ENCODE assay signal across 17 mouse cellular contexts in genomic region chr9:29516688-29517087, GRCm38 (mm10).
DNase-seq lines count a peak whose midpoint lies in the region; ATAC-seq and TF ChIP-seq lines count a peak whose summit lies in the region.
"Had no signal": no experiment of that assay in that cellular context is flagged by ENCODE, and none has a peak within 500 bp of the region (broad histone marks: within the 10 kb centered on the region; RNA-seq: fewer than 3 reads in every experiment).

No protein-coding gene starts in this region.

- H3K27me3 ChIP-seq in midbrain, postnatal 0 days (ENCODE audit: insufficient read depth, low read length), result no peaks in the 10 kb centered on the region
- peaks cover 47% of the 10 kb centered on the region for H3K27me3 ChIP-seq in midbrain, embryonic 13.5 days
- H3K27me3 ChIP-seq: embryonic facial prominence, embryonic 13.5 days; megakaryocyte, embryonic 14.5 days had no signal

- no peaks in the 10 kb centered on the region for H3K36me3 ChIP-seq in midbrain, postnatal 0 days (ENCODE audit: insufficient read depth, low read length)
- H3K36me3 ChIP-seq in midbrain, embryonic 13.5 days, result no peaks in the 10 kb centered on the region
- H3K36me3 ChIP-seq: embryonic facial prominence, embryonic 13.5 days had no signal

- H3K4me3 ChIP-seq in midbrain, postnatal 0 days (ENCODE audit: low read depth, low read length), result no peak overlapping the region
- H3K4me3 ChIP-seq in midbrain, embryonic 13.5 days (replicated peaks), result no peak overlapping the region
- H3K4me3 ChIP-seq: embryonic facial prominence, embryonic 13.5 days; gastrocnemius, adult 2 months; megakaryocyte, embryonic 14.5 days had no signal

- H3K4me2 ChIP-seq in midbrain, postnatal 0 days (ENCODE audit: low read depth, low read length, poor library complexity, severe bottlenecking), result no peak overlapping the region
- H3K4me2 ChIP-seq in midbrain, embryonic 13.5 days (replicated peaks), result no peak overlapping the region
- H3K4me2 ChIP-seq: embryonic facial prominence, embryonic 13.5 days had no signal

- no peak for TF ChIP-seq CTCF in midbrain, postnatal 0 days (IDR thresholded peaks at IDR 0.05)

- H3K27ac ChIP-seq in midbrain, postnatal 0 days (ENCODE audit: low read depth, low read length), result no peak overlapping the region
- no peak overlapping the region for H3K27ac ChIP-seq in midbrain, embryonic 13.5 days
- H3K27ac ChIP-seq: embryonic facial prominence, embryonic 13.5 days; gastrocnemius, adult 2 months had no signal

- no peak overlapping the region for H3K9ac ChIP-seq in midbrain, postnatal 0 days (replicated peaks; ENCODE audit: low read length, poor library complexity, severe bottlenecking)
- H3K9ac ChIP-seq in midbrain, embryonic 13.5 days (replicated peaks), result no peak overlapping the region
- H3K9ac ChIP-seq: embryonic facial prominence, embryonic 13.5 days; forebrain, postnatal 0 days had no signal

- H3K9me3 ChIP-seq in midbrain, postnatal 0 days (ENCODE audit: low read length), result no peaks in the 10 kb centered on the region
- no peaks in the 10 kb centered on the region for H3K9me3 ChIP-seq in midbrain, embryonic 13.5 days
- H3K9me3 ChIP-seq: embryonic facial prominence, embryonic 13.5 days had no signal

- 53% methylated on average over 2 of the region's 2 CpGs for WGBS in midbrain, postnatal 0 days
- 56% methylated on average over 2 of the region's 2 CpGs for WGBS in midbrain, embryonic 13.5 days

- H3K4me1 ChIP-seq in midbrain, postnatal 0 days (ENCODE audit: insufficient read depth, low read length), result peaks cover 3% of the 10 kb centered on the region; the same call in 1 of the 2 replicates
- H3K4me1 ChIP-seq in midbrain, embryonic 13.5 days (replicated peaks), result peaks cover 25% of the 10 kb centered on the region
- H3K4me1 ChIP-seq: embryonic facial prominence, embryonic 13.5 days; megakaryocyte, embryonic 14.5 days had no signal

- DNase-seq in adrenal gland, postnatal 10 days, result peak; percentile 25
- DNase-seq in adrenal gland, adult 8-10 months, result no peak
- peak; percentile 38 for DNase-seq in midbrain, postnatal 0 days (ENCODE audit: low spot score)
- DNase-seq in cerebellum, postnatal 14 days, result peak; percentile 50 to 51
- DNase-seq in c-Kit-positive CD71-positive TER-119-positive erythroid progenitor cells, embryonic 14.5 days (ENCODE audit: low spot score), result no peak
- DNase-seq in thymus, postnatal 36 days, result no peak
- DNase-seq in frontal cortex, postnatal 10 days (ENCODE audit: low spot score in 2 of 2), result no peak
- DNase-seq: forebrain, postnatal 0 days; gastrocnemius, adult 2 months; heart, adult 11 months; kidney, adult 18-20 months; kidney, postnatal 14 days; lung, postnatal 10 days; thymus, postnatal 25 days had no signal

- ATAC-seq in midbrain, postnatal 0 days (ENCODE audit: low FRiP score), result no peak
- no peak for ATAC-seq in midbrain, embryonic 13.5 days
- ATAC-seq: forebrain, postnatal 0 days had no signal

Comparison
In these comparisons a context has a peak if more than half of its experiments do, and no peak if none do; other contexts are left out.
1. DNase-seq: peak in adrenal gland, postnatal 10 days (single experiment), midbrain, postnatal 0 days (single experiment) and cerebellum, postnatal 14 days (2 of 2); none in adrenal gland, adult 8-10 months (single experiment), c-Kit-positive CD71-positive TER-119-positive erythroid progenitor cells, embryonic 14.5 days (single experiment), thymus, postnatal 36 days (0 of 2) and frontal cortex, postnatal 10 days (0 of 2).